Mouse (Mus musculus) hindbrain, embryonic 15.5 days (tissue): Measurements from ENCODE around the gene Tek. TPM values are rescaled to one million over a fixed set of nuclear protein-coding genes. Genes with fewer than 3 reads are reported as not detected.

Source experiments
- ATAC-seq: fragments of 200-750 bp; cut with Nextera tagmentation; 2 replicates; pipeline ENCODE4 v1.8.0; 2017; ENCODE audit warnings: low read depth, moderate number of reproducible peaks, moderate TSS enrichment; ENCODE audit not compliant: low FRiP score
- H3K27ac ChIP-seq: fragments of 300-500 bp; sonication (generic); replicated peaks from 2 replicates; pipeline ENCODE4 v1.5.1; 2015; ENCODE audit warnings: mild to moderate bottlenecking, inconsistent platforms
- H3K27me3 ChIP-seq: fragments of 300-500 bp; sonication (generic); 2 replicates; pipeline ENCODE4 v1.6.1; 2015; ENCODE audit warnings: control low read depth, inconsistent platforms
- H3K36me3 ChIP-seq: fragments of 300-500 bp; sonication (generic); 2 replicates; pipeline ENCODE4 v1.6.1; 2015; ENCODE audit warnings: control low read depth, inconsistent platforms
- H3K4me1 ChIP-seq: fragments of 300-500 bp; sonication (generic); replicated peaks from 2 replicates; pipeline ENCODE4 v1.6.1; 2015; ENCODE audit warnings: control low read depth, inconsistent platforms
- H3K4me2 ChIP-seq: fragments of 300-500 bp; sonication (generic); 2 replicates; pipeline ENCODE4 v1.6.1; 2015; ENCODE audit warnings: moderate library complexity, mild to moderate bottlenecking, inconsistent platforms
- H3K4me3 ChIP-seq: fragments of 300-500 bp; sonication (generic); 2 replicates; pipeline ENCODE4 v1.5.1; 2015; ENCODE audit warnings: mild to moderate bottlenecking, inconsistent platforms
- H3K9ac ChIP-seq: fragments of 300-500 bp; sonication (generic); 2 replicates; pipeline ENCODE4 v1.6.1; 2015; ENCODE audit warnings: inconsistent platforms
- H3K9me3 ChIP-seq: fragments of 300-500 bp; sonication (generic); 2 replicates; pipeline ENCODE4 v1.6.1; 2016; ENCODE audit warnings: control low read depth, inconsistent platforms
- WGBS: fragments of 180-500 bp; shearing (Covaris S2); methylation state at CpG from one replicate; pipeline ENCODE4 v1.1.7; 2015; 5-methylcytosine and 5-hydroxymethylcytosine counted together
- polyA plus RNA-seq: library from polyadenylated mRNA; unstranded; fragments of >200 nt; fragmentation: Nextera tagmentation; extraction: Ambion mirVana; gene quantifications from 2 replicates; pipeline ENCODE4 v1.2.1, GENCODE M21; 2015

Tek gene
- polyA plus RNA-seq, 1 experiment from 2014 or later = 9.7 TPM

GRCm38 (mm10) chr4:94827429-94827828 is 88.3 kb downstream of the Tek start:
- no peak overlapping the region for H3K4me3 ChIP-seq
- H3K4me1 ChIP-seq = no peaks in the 10 kb centered on the region
- 0 out of 2 replicates have a peak, but pooled peaks cover 4% of the 10 kb centered on the region for H3K36me3 ChIP-seq
- 40% methylated on average over 5 of the region's 5 CpGs for WGBS
- no peak overlapping the region for H3K9ac ChIP-seq
- no peak overlapping the region for H3K27ac ChIP-seq
- no peaks in the 10 kb centered on the region for H3K27me3 ChIP-seq
- H3K9me3 ChIP-seq = peaks cover 8% of the 10 kb centered on the region; the same call in 1 of the 2 replicates
- no peak for ATAC-seq
- H3K4me2 ChIP-seq = no peak overlapping the region

- Histone ChIP-seq H3K9me3 (no peaks in the 10 kb centered on the region), H3K9ac (no peak overlapping the region), H3K27ac (no peak overlapping the region), H3K27me3 (no peaks in the 10 kb centered on the region), H3K4me3 (no peak overlapping the region), H3K4me2 (no peak overlapping the region), H3K36me3 (no peaks in the 10 kb centered on the region), H3K4me1 (no peaks in the 10 kb centered on the region)
- ATAC-seq = no peak; the same call in 1 of the 2 replicates
- WGBS = 71% methylated on average over 6 of the region's 6 CpGs
Observed at GRCm38 (mm10) chr4:94829924-94830386, 90.9 kb downstream of the Tek start.

- H3K4me1 ChIP-seq = no peaks in the 10 kb centered on the region
- no peak overlapping the region for H3K9ac ChIP-seq
- no peak for ATAC-seq
- no peaks in the 10 kb centered on the region for H3K9me3 ChIP-seq
- H3K27me3 ChIP-seq = no peaks in the 10 kb centered on the region
- no peak overlapping the region for H3K4me2 ChIP-seq
- 85% methylated on average over 7 of the region's 7 CpGs for WGBS
- H3K4me3 ChIP-seq = no peak overlapping the region
- H3K27ac ChIP-seq = no peak overlapping the region
- H3K36me3 ChIP-seq = no peaks in the 10 kb centered on the region
Observed at GRCm38 (mm10) chr4:94837061-94837460, 98.0 kb downstream of the Tek start.

GRCm38 (mm10) chr4:94853301-94853700 is 114.2 kb downstream of the Tek start:
- Histone ChIP-seq H3K4me2 (no peak overlapping the region), H3K27ac (no peak overlapping the region), H3K9me3 (no peaks in the 10 kb centered on the region), H3K27me3 (no peaks in the 10 kb centered on the region), H3K9ac (no peak overlapping the region), H3K36me3 (no peaks in the 10 kb centered on the region), H3K4me1 (no peaks in the 10 kb centered on the region), H3K4me3 (no peak overlapping the region)
- 94% methylated on average over 7 of the region's 7 CpGs for WGBS
- no peak for ATAC-seq

GRCm38 (mm10) chr4:94854270-94854669 is 115.2 kb downstream of the Tek start:
- 84% methylated on average over 3 of the region's 3 CpGs for WGBS
- ATAC-seq = no peak
- Histone ChIP-seq H3K4me3 (no peak overlapping the region), H3K9ac (no peak overlapping the region), H3K4me1 (no peaks in the 10 kb centered on the region), H3K27ac (no peak overlapping the region), H3K27me3 (no peaks in the 10 kb centered on the region), H3K36me3 (no peaks in the 10 kb centered on the region), H3K9me3 (no peaks in the 10 kb centered on the region), H3K4me2 (no peak overlapping the region)

GRCm38 (mm10) chr4:94855201-94855600 is 116.1 kb downstream of the Tek start:
- no peak overlapping the region for H3K4me2 ChIP-seq
- H3K27ac ChIP-seq = no peak overlapping the region
- no peaks in the 10 kb centered on the region for H3K4me1 ChIP-seq
- no peak overlapping the region for H3K9ac ChIP-seq
- H3K4me3 ChIP-seq = no peak overlapping the region
- WGBS = 61% methylated on average over 3 of the region's 3 CpGs
- no peaks in the 10 kb centered on the region for H3K36me3 ChIP-seq
- H3K27me3 ChIP-seq = no peaks in the 10 kb centered on the region
- H3K9me3 ChIP-seq = no peaks in the 10 kb centered on the region
- ATAC-seq = no peak

- Histone ChIP-seq H3K4me2 (no peak overlapping the region), H3K36me3 (no peaks in the 10 kb centered on the region), H3K4me3 (no peak overlapping the region), H3K4me1 (no peaks in the 10 kb centered on the region), H3K27ac (no peak overlapping the region), H3K27me3 (no peaks in the 10 kb centered on the region), H3K9ac (no peak overlapping the region), H3K9me3 (no peaks in the 10 kb centered on the region)
- no peak for ATAC-seq
- 23% methylated on average over 2 of the region's 2 CpGs for WGBS
Observed at GRCm38 (mm10) chr4:94900744-94901143, 161.7 kb downstream of the Tek start.

GRCm38 (mm10) chr4:94901780-94902179 is 162.7 kb downstream of the Tek start:
- H3K27ac ChIP-seq = no peak overlapping the region
- no peaks in the 10 kb centered on the region for H3K9me3 ChIP-seq
- no peak overlapping the region for H3K4me3 ChIP-seq
- no peaks in the 10 kb centered on the region for H3K36me3 ChIP-seq
- 81% methylated on average over 3 of the region's 3 CpGs for WGBS
- ATAC-seq = no peak
- H3K27me3 ChIP-seq = no peaks in the 10 kb centered on the region
- H3K4me2 ChIP-seq = no peak overlapping the region
- no peaks in the 10 kb centered on the region for H3K4me1 ChIP-seq
- H3K9ac ChIP-seq = no peak overlapping the region

Other genes starting within 250 kb of the Tek start
- not detected in 2 replicates for gene Gm10306, start 182.7 kb upstream of the Tek start, polyA plus RNA-seq
- gene Caap1, start 182.5 kb upstream of the Tek start, polyA plus RNA-seq = 14.8 and 16.0 TPM in 2 replicates
- 67.2 and 70.2 TPM in 2 replicates for gene Plaa, start 136.0 kb upstream of the Tek start, polyA plus RNA-seq
- 21.7 and 23.3 TPM in 2 replicates for gene Ift74, start 124.8 kb upstream of the Tek start, polyA plus RNA-seq
- 0.26 and 0.35 TPM in 2 replicates for gene Lrrc19, start 89.1 kb upstream of the Tek start, polyA plus RNA-seq
- gene Eqtn, start 189.6 kb downstream of the Tek start, polyA plus RNA-seq = 0.27 TPM in 1 of 2 replicates, not detected in the other
- gene Mysm1, start 239.8 kb downstream of the Tek start, polyA plus RNA-seq = 24.6 and 25.9 TPM in 2 replicates